Mouse (Mus musculus) forebrain, embryonic 15.5 days (tissue): Measurements from ENCODE around the gene Slc16a4. TPM values are rescaled to one million over a fixed set of nuclear protein-coding genes. Genes with fewer than 3 reads are reported as not detected.
"Not testable (repeated sequence)": the region's sequence is repeated elsewhere in the genome, so short reads cannot be mapped to it uniquely, and the experiment has no call there.

ENCODE experiments used
- ATAC-seq: fragments of 200-750 bp; cut with Nextera tagmentation; replicated peaks from 2 replicates; pipeline ENCODE4 v1.8.0; 2017; ENCODE audit warnings: mild to moderate bottlenecking, moderate TSS enrichment, moderate library complexity
- H3K27ac ChIP-seq: fragments of 300-500 bp; sonication (generic); replicated peaks from 2 replicates; pipeline ENCODE4 v1.5.1; 2015; ENCODE audit warnings: mild to moderate bottlenecking, inconsistent platforms
- H3K27me3 ChIP-seq: fragments of 300-500 bp; sonication (generic); 2 replicates; pipeline ENCODE4 v1.6.1; 2015; ENCODE audit warnings: inconsistent platforms
- H3K36me3 ChIP-seq: fragments of 300-500 bp; sonication (generic); 2 replicates; pipeline ENCODE4 v1.6.1; 2015; ENCODE audit warnings: mild to moderate bottlenecking, inconsistent platforms
- H3K4me1 ChIP-seq: fragments of 300-500 bp; sonication (generic); 2 replicates; pipeline ENCODE4 v1.6.1; 2015; ENCODE audit warnings: inconsistent platforms
- H3K4me2 ChIP-seq: fragments of 300-500 bp; sonication (generic); replicated peaks from 2 replicates; pipeline ENCODE4 v1.6.1; 2015; ENCODE audit warnings: mild to moderate bottlenecking, inconsistent platforms
- H3K4me3 ChIP-seq: fragments of 300-500 bp; sonication (generic); 2 replicates; pipeline ENCODE4 v1.5.1; 2015; ENCODE audit warnings: mild to moderate bottlenecking, inconsistent platforms
- H3K9ac ChIP-seq: fragments of 300-500 bp; sonication (generic); replicated peaks from 2 replicates; pipeline ENCODE4 v1.6.1; 2015; ENCODE audit warnings: mild to moderate bottlenecking, inconsistent platforms
- H3K9me3 ChIP-seq: fragments of 300-500 bp; sonication (generic); 2 replicates; pipeline ENCODE4 v1.6.1; 2016; ENCODE audit warnings: inconsistent platforms
- WGBS: fragments of 180-500 bp; shearing (Covaris S2); methylation state at CpG from one replicate; pipeline ENCODE4 v1.1.7; 2015; ENCODE audit warnings: mixed read lengths; 5-methylcytosine and 5-hydroxymethylcytosine counted together
- polyA plus RNA-seq: library from polyadenylated mRNA; unstranded; fragments of >200 nt; fragmentation: Nextera tagmentation; extraction: Ambion mirVana; gene quantifications from 2 replicates; pipeline ENCODE4 v1.2.1, GENCODE M21; 2015

The Slc16a4 gene
- polyA plus RNA-seq, 1 experiment from 2014 or later, result 3.1 TPM

GRCm38 (mm10) chr3:107266814-107267345 lies 24.1 kb upstream of the Slc16a4 start:
- H3K9me3 ChIP-seq, result no peaks in the 10 kb centered on the region
- ATAC-seq, result no peak
- H3K27ac ChIP-seq, result no peak overlapping the region
- H3K27me3 ChIP-seq, result no peaks in the 10 kb centered on the region; the same call in 1 of the 2 replicates
- peaks cover under 1% of the 10 kb centered on the region; the same call in 1 of the 2 replicates for H3K4me1 ChIP-seq
- H3K4me2 ChIP-seq, result no peak overlapping the region
- no peak overlapping the region for H3K9ac ChIP-seq
- 66% methylated on average over 2 of the region's 2 CpGs for WGBS
- no peak overlapping the region for H3K4me3 ChIP-seq
- no peaks in the 10 kb centered on the region for H3K36me3 ChIP-seq

- H3K4me2 ChIP-seq, result no peak overlapping the region
- H3K27me3 ChIP-seq, result no peaks in the 10 kb centered on the region
- 82% methylated on average over 3 of the region's 3 CpGs for WGBS
- no peaks in the 10 kb centered on the region for H3K9me3 ChIP-seq
- H3K36me3 ChIP-seq, result no peaks in the 10 kb centered on the region
- no peak for ATAC-seq
- H3K4me3 ChIP-seq, result no peak overlapping the region
- no peak overlapping the region for H3K9ac ChIP-seq
- no peaks in the 10 kb centered on the region for H3K4me1 ChIP-seq
- H3K27ac ChIP-seq, result no peak overlapping the region
These were observed 18.6 kb upstream of the Slc16a4 start for GRCm38 (mm10) chr3:107272433-107272832.

GRCm38 (mm10) chr3:107273820-107274219 lies 17.2 kb upstream of the Slc16a4 start:
- H3K27me3 ChIP-seq, result no peaks in the 10 kb centered on the region
- H3K36me3 ChIP-seq, result no peaks in the 10 kb centered on the region
- H3K9ac ChIP-seq, result no peak overlapping the region
- H3K27ac ChIP-seq, result no peak overlapping the region
- peaks cover 5% of the 10 kb centered on the region for H3K4me1 ChIP-seq
- no peaks in the 10 kb centered on the region for H3K9me3 ChIP-seq
- H3K4me3 ChIP-seq, result no peak overlapping the region
- no peak overlapping the region for H3K4me2 ChIP-seq
- 11% methylated on average over 3 of the region's 3 CpGs for WGBS
- ATAC-seq, result peak; percentile 77

- WGBS, result 66% methylated on average over 5 of the region's 5 CpGs
- no peak for ATAC-seq
- Histone ChIP-seq H3K27me3 (no peaks in the 10 kb centered on the region), H3K9me3 (no peaks in the 10 kb centered on the region), H3K9ac (no peak overlapping the region), H3K27ac (no peak overlapping the region), H3K4me2 (no peak overlapping the region), H3K4me3 (no peak overlapping the region), H3K4me1 (peaks cover 16% of the 10 kb centered on the region), H3K36me3 (no peaks in the 10 kb centered on the region)
These were observed 15.7 kb upstream of the Slc16a4 start for GRCm38 (mm10) chr3:107275351-107275750.

GRCm38 (mm10) chr3:107275996-107276395 lies 15.0 kb upstream of the Slc16a4 start:
- no peak for ATAC-seq
- no peak overlapping the region for H3K4me3 ChIP-seq
- H3K9me3 ChIP-seq, result no peaks in the 10 kb centered on the region
- 60% methylated on average over 4 of the region's 4 CpGs for WGBS
- H3K9ac ChIP-seq, result no peak overlapping the region
- H3K36me3 ChIP-seq, result no peaks in the 10 kb centered on the region
- peaks cover 19% of the 10 kb centered on the region for H3K4me1 ChIP-seq
- H3K27ac ChIP-seq, result no peak overlapping the region
- no peaks in the 10 kb centered on the region for H3K27me3 ChIP-seq
- H3K4me2 ChIP-seq, result no peak overlapping the region

GRCm38 (mm10) chr3:107276626-107277025 lies 14.4 kb upstream of the Slc16a4 start:
- Histone ChIP-seq H3K36me3 (0 out of 2 replicates have a peak, but pooled peaks cover under 1% of the 10 kb centered on the region), H3K9me3 (no peaks in the 10 kb centered on the region), H3K4me3 (no peak overlapping the region), H3K27ac (no peak overlapping the region), H3K4me1 (peaks cover 19% of the 10 kb centered on the region), H3K9ac (no peak overlapping the region), H3K4me2 (no peak overlapping the region), H3K27me3 (no peaks in the 10 kb centered on the region)
- no peak for ATAC-seq
- WGBS, result 83% methylated on average over 3 of the region's 3 CpGs

GRCm38 (mm10) chr3:107278479-107279269 lies 12.4 kb upstream of the Slc16a4 start, which contains the start of gene Lamtor5:
TSS of gene Lamtor5 (plus strand) at chr3:107278858.
- no peaks in the 10 kb centered on the region for H3K27me3 ChIP-seq
- peak within 1 kb of the TSS; percentile 84 for H3K4me3 ChIP-seq
- peak within 1 kb of the TSS; percentile 10 for H3K27ac ChIP-seq
- H3K4me1 ChIP-seq, result peaks cover 19% of the 10 kb centered on the region
- WGBS, result 3% methylated on average over 43 of the region's 43 CpGs
- peak within 1 kb of the TSS; percentile 76 for H3K9ac ChIP-seq
- peak within 1 kb of the TSS; percentile 62 for H3K4me2 ChIP-seq
- peaks cover 18% of the 10 kb centered on the region for H3K36me3 ChIP-seq
- ATAC-seq, result peak; percentile 92
- H3K9me3 ChIP-seq, result no peaks in the 10 kb centered on the region

GRCm38 (mm10) chr3:107286123-107286522 lies 4.9 kb upstream of the Slc16a4 start:
- 81% methylated on average over 2 of the region's 2 CpGs for WGBS
- Histone ChIP-seq H3K36me3 (peaks cover 21% of the 10 kb centered on the region), H3K4me1 (no peaks in the 10 kb centered on the region), H3K9ac (no peak overlapping the region), H3K4me2 (no peak overlapping the region), H3K9me3 (no peaks in the 10 kb centered on the region), H3K4me3 (no peak overlapping the region), H3K27me3 (no peaks in the 10 kb centered on the region), H3K27ac (no peak overlapping the region)
- ATAC-seq, result no peak

- H3K36me3 ChIP-seq, result peaks cover 13% of the 10 kb centered on the region
- no peak overlapping the region for H3K27ac ChIP-seq
- ATAC-seq, result no peak
- H3K9ac ChIP-seq, result no peak overlapping the region
- H3K9me3 ChIP-seq, result no peaks in the 10 kb centered on the region
- no peak overlapping the region for H3K4me2 ChIP-seq
- no peaks in the 10 kb centered on the region for H3K4me1 ChIP-seq
- no peaks in the 10 kb centered on the region for H3K27me3 ChIP-seq
- H3K4me3 ChIP-seq, result no peak overlapping the region
These were observed 3.7 kb upstream of the Slc16a4 start for GRCm38 (mm10) chr3:107287346-107287745.

GRCm38 (mm10) chr3:107295672-107296360 lies 4.8 kb downstream of the Slc16a4 start:
- 89% methylated on average over 5 of the region's 5 CpGs for WGBS

GRCm38 (mm10) chr3:107296917-107297316 lies 5.9 kb downstream of the Slc16a4 start:
- ATAC-seq, H3K27ac ChIP-seq, H3K4me3 ChIP-seq, H3K9me3 ChIP-seq, H3K9ac ChIP-seq, H3K36me3 ChIP-seq, H3K27me3 ChIP-seq, H3K4me2 ChIP-seq, H3K4me1 ChIP-seq: not testable (repeated sequence)
- 70% methylated on average over 4 of the region's 4 CpGs for WGBS

More at GRCm38 (mm10) chr3:107295672-107296360, 4.8 kb downstream of the Slc16a4 start:
- no peak for ATAC-seq
- peaks cover 1% of the 10 kb centered on the region; the same call in 1 of the 2 replicates for H3K36me3 ChIP-seq
- H3K9me3 ChIP-seq, result no peaks in the 10 kb centered on the region
- no peak overlapping the region for H3K4me3 ChIP-seq
- no peaks in the 10 kb centered on the region for H3K4me1 ChIP-seq
- no peak overlapping the region for H3K27ac ChIP-seq
- no peaks in the 10 kb centered on the region for H3K27me3 ChIP-seq
- no peak overlapping the region for H3K9ac ChIP-seq
- no peak overlapping the region for H3K4me2 ChIP-seq

- H3K9ac ChIP-seq, result no peak overlapping the region
- peaks cover 14% of the 10 kb centered on the region for H3K4me1 ChIP-seq
- no peak overlapping the region for H3K4me3 ChIP-seq
- H3K27ac ChIP-seq, result no peak overlapping the region
- WGBS, result 94% methylated on average over 3 of the region's 3 CpGs
- no peak for ATAC-seq
- no peaks in the 10 kb centered on the region for H3K27me3 ChIP-seq
- H3K9me3 ChIP-seq, result no peaks in the 10 kb centered on the region
- H3K36me3 ChIP-seq, result no peaks in the 10 kb centered on the region
- H3K4me2 ChIP-seq, result no peak overlapping the region
These were observed 26.3 kb downstream of the Slc16a4 start for GRCm38 (mm10) chr3:107317338-107317737.
